Mouse (Mus musculus) frontal cortex, adult (tissue): ENCODE results near the gene Mfap4.

Source experiments
- ATAC-seq: cut with Nextera tagmentation; 2 replicates; pipeline ENCODE4 v1.9.2; 2017; ENCODE audit warnings: mild to moderate bottlenecking, moderate library complexity, mixed read lengths; ENCODE audit not compliant: low TSS enrichment

The Mfap4 gene

DNA sequence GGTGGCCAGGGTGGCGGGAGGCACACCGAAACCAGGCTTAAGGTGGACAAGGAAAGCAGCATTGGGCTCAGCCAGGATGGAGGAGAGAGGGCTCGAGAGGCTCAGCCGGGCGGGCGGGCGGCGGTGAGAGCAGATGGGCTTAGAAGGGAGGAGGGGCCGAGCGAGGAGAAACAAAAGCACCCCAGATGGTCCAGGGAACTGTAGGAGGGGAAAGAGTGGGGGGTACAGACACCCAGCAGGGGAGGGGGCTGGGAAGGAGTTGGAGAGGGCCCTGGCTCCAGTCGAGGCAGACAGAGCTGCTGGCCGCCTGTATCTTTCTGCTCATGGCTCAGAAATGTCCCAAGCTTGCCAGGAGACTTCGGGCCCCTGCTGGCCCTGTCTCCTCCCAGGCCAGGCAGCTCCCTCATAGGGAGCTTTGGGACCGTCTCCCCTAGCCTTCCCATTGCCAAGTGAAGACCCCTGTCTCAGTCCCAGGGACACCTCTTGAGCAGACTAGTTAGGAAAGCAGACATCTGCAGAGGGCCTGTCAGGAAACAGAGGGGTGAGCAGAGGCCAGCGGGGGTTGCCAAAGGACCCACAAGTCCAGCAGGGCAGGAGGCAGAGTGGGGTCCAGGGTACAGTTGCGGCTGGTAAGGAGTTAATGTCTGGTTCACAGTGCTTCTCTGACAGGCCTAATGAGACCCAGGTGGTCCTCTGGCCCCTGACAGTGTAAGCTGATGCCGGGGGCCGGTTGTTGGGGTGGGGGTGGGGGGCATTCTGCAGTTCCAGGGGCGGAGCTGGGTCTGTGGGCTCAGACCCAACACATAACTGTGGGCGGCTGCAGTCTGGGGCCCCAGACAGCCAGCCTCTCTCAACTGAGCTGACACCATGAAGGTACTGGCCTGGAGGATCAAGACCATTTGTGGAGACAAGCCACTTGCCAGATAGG is at the start of gene Mfap4:
TSS of gene Mfap4 (plus strand) at position 819 of the 928 bp plus-strand sequence.
- peak; percentile 77 for ATAC-seq

- ATAC-seq: peak; percentile 55; the same call in 1 of the 2 replicates
These were observed 48.9 kb upstream of the Mfap4 start for GRCm38 (mm10) chr11:61436298-61436697.

GRCm38 (mm10) chr11:61439170-61439569 is 46.1 kb upstream of the Mfap4 start:
- no peak for ATAC-seq

DNA sequence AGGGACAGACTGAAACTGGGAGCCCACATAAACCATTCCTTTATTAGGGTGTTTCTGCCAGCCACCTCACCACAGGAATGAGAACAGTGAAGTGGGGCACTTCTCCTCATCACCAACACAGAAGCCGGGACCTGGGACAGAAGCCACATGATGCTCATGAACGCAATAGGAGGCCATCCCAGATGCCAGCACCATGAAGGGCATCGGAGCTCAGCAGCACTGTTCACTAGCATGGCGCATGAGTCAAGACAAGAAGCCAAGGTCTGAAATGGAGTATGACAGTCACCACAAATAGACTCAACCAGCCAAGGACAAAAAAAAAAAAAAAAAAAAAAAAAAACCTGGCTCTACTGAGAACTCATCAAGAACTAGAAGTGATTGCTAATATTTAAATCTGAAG is 44.8 kb upstream of the Mfap4 start:
- ATAC-seq: no peak

- peak; percentile 89 for ATAC-seq
These were observed 43.6 kb upstream of the Mfap4 start for GRCm38 (mm10) chr11:61441670-61442069.

GRCm38 (mm10) chr11:61443807-61444206 is 41.4 kb upstream of the Mfap4 start:
- ATAC-seq: no peak

DNA sequence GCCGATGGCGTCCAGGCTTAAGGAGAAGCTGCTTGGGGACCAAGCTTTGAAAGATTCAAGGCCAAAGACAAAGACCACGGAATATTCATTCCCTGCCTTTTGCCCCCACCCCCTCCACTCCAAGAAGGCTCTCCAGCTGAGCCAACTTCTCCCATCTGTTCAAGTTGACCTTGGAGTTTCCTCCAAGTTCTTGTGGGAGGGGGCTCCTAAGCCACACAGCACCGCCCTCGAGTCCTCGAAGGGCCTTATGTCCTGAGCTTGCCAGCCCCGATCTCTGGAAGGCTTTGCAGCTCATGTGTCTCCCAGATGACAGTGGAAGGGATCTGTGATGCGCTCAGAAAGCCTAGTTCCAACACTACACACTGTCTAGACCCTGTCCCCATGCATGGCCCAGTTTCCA is 37.9 kb upstream of the Mfap4 start:
- ATAC-seq: no peak

GRCm38 (mm10) chr11:61448041-61448440 is 37.2 kb upstream of the Mfap4 start:
- no peak; the same call in 1 of the 2 replicates for ATAC-seq

DNA sequence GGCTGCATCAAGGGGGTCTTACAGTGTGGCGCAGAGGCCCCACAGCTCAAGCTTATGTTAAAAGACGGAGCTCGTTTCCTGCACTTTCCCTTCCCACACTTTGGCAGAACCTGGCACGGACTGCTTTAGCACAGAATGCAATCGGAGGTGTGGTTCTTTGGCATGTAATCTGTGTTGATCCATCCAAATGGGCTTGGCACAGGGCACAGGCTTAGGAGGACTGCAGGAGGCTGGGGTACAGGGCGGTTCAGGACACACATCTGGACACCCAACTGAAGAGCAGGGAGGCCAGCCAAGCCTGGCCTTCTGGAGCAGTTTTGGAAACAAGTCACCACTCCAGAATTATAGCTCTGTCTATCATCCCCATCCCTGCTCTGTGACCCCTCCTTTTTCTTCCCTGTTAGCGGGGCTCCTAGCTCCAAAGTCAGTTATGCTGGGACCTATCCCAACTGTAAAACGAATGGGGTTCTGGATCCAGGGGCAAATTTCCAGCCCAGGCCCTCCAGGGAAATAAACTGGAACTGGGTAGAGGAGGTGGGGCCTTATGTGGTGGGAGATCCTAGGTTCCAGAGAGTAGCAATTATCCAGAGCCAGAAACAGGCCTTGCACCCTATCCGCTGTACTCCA is 36.5 kb upstream of the Mfap4 start:
- ATAC-seq: peak; percentile 32

DNA sequence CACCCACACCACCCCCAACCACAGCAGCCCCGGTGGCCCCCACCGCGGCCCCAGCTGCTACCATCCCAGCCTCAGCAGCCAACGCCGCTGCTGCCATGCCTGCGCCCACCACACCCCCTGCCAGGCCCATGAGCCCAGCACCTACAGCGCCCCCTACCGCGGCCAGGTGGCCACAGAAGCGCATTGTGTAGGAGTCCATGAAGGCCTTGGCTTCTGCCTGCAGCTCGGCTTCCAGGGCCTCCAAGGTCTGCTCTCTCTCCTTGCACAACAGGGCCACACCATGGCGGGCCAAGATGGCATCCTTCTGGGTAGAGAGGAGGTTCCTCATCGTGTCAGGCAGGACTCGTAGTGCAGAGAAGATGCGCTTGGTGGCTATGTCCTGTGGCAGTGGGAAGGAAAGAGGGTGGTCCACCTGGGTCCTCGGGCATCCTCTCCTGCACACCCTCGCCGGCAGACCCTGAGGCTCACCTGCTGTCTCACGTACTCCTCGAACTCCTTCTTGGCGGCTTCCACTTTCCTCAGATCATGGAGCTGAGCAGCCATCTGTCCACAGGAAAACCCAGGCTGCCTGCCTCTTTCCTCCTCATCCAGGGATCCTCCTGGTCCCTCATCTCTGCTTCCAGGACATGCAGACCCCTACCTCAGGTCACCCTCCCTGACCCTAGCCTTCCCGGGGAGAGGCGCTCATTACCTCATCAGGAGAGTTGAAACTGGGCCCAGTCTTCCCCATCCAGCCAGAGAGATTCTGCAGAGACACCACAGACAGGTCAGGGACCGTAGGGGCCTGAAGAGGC is 35.5 kb upstream of the Mfap4 start:
- no peak for ATAC-seq

GRCm38 (mm10) chr11:61464071-61464470 is 21.2 kb upstream of the Mfap4 start:
- no peak for ATAC-seq

DNA sequence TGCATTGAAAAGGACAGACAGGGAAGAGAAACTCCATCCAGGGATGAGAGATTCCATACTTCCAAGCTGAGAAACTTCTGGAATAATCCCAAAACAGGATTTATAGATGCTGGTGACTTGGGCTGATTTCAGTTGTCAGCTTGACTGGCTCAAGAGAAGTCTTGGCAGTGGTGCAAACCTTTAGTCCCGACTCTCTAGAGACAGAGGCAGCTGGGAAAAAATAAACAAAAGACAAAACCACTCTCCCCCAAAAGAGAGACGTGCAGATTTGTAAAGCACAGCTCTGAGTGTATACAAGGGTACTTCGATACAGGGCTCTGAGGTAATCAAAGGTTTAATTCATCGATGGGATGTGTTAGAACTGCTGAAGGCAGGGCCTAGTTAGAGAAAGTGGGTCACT is 19.8 kb upstream of the Mfap4 start:
- ATAC-seq: no peak

DNA sequence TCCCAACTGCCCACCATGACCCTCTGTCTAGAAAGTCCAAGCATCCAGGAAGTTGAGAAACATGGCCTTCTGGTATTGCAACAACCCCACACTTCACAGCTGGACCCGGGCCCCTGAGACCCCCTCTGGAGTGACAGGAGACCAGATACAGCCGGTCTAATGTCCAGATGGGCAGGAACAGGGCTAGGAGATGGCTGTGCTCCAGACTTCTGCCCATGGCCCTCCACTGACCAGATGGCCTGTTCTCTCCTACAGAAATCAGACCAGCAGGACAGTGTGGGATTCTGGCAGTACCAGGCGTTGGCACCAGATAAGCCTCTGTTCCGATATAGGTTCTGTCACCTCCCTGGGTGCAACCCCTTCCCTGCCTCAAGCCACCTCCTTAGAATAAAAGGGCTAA is 16.7 kb upstream of the Mfap4 start:
- ATAC-seq: no peak

GRCm38 (mm10) chr11:61469317-61469917 is 15.8 kb upstream of the Mfap4 start:
- no peak for ATAC-seq

- ATAC-seq: no peak
These were observed 14.4 kb upstream of the Mfap4 start for GRCm38 (mm10) chr11:61470880-61471279.

GRCm38 (mm10) chr11:61473630-61474029 is 11.6 kb upstream of the Mfap4 start:
- no peak for ATAC-seq

DNA sequence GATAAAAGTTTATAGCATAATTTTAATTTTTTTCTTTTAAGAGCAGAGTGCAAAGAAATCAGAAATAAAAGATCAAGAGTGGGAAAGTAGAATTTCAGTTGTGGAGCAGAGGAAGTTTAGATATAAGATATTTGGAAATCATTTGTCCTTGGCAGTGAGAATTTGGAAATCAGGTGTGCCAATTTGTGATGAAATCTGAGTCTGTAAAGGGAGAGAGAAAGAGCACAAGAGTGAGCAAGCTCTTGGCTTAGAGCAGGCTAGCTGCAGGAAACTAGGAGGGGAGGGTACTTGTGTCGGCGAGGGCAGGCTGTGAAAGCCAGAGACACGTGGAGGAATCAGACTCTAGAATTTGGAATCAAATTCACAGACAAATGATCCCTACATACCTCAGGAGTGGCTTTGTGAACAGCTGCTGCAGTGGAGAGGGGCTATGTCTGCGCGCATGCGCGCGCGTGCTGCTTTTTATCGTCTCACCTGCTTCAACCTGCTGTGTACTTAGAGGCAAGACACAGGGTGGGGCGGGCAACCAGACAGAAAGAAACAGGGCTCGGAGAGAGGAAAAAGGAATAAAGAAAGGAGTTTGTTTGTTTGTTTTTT is 8.3 kb upstream of the Mfap4 start:
- no peak; the same call in 1 of the 2 replicates for ATAC-seq

- peak; percentile 47; the same call in 1 of the 2 replicates for ATAC-seq
These were observed 7.4 kb upstream of the Mfap4 start for GRCm38 (mm10) chr11:61477566-61478508.

DNA sequence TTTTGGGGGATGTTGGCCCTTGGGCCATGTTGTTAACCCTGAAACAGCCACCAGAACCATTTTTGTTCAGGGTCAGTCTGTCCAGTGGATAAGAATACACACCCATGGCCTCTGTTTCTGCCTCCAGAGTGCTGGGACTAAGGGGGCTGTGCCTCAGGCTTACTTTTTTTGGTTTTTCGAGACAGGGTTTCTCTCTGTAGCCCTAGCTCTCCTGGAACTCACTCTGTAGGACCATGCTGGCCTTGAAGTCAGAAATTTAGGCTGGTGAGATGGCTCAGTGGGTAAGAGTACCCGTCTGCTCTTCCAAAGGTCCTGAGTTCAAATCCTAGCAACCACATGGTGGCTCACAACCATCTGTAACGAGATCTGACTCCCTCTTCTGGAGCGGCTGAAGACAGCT is 6.4 kb upstream of the Mfap4 start:
- ATAC-seq: no peak
